Mouse (Mus musculus) hindbrain, embryonic 15.5 days (tissue): ENCODE measurements at regions not wholly inside any gene's neighbourhood (a gene's known extent, or its start where the extent isn't known, plus 50 kb on each side); places are given as distances from the start of the nearest gene placed in this dataset.
A peak's percentile ranks its signal among the peaks of the same experiment; 100 is the strongest.

ENCODE experiments used
- ATAC-seq: fragments of 200-750 bp; cut with Nextera tagmentation; 2 replicates; pipeline ENCODE4 v1.8.0; 2017; ENCODE audit warnings: low read depth, moderate number of reproducible peaks, moderate TSS enrichment; ENCODE audit not compliant: low FRiP score
- H3K27ac ChIP-seq: fragments of 300-500 bp; sonication (generic); replicated peaks from 2 replicates; pipeline ENCODE4 v1.5.1; 2015; ENCODE audit warnings: mild to moderate bottlenecking, inconsistent platforms
- H3K27me3 ChIP-seq: fragments of 300-500 bp; sonication (generic); 2 replicates; pipeline ENCODE4 v1.6.1; 2015; ENCODE audit warnings: control low read depth, inconsistent platforms
- H3K36me3 ChIP-seq: fragments of 300-500 bp; sonication (generic); 2 replicates; pipeline ENCODE4 v1.6.1; 2015; ENCODE audit warnings: control low read depth, inconsistent platforms
- H3K4me1 ChIP-seq: fragments of 300-500 bp; sonication (generic); replicated peaks from 2 replicates; pipeline ENCODE4 v1.6.1; 2015; ENCODE audit warnings: control low read depth, inconsistent platforms
- H3K4me2 ChIP-seq: fragments of 300-500 bp; sonication (generic); 2 replicates; pipeline ENCODE4 v1.6.1; 2015; ENCODE audit warnings: moderate library complexity, mild to moderate bottlenecking, inconsistent platforms
- H3K4me3 ChIP-seq: fragments of 300-500 bp; sonication (generic); 2 replicates; pipeline ENCODE4 v1.5.1; 2015; ENCODE audit warnings: mild to moderate bottlenecking, inconsistent platforms
- H3K9ac ChIP-seq: fragments of 300-500 bp; sonication (generic); 2 replicates; pipeline ENCODE4 v1.6.1; 2015; ENCODE audit warnings: inconsistent platforms
- H3K9me3 ChIP-seq: fragments of 300-500 bp; sonication (generic); 2 replicates; pipeline ENCODE4 v1.6.1; 2016; ENCODE audit warnings: control low read depth, inconsistent platforms
- WGBS: fragments of 180-500 bp; shearing (Covaris S2); methylation state at CpG from one replicate; pipeline ENCODE4 v1.1.7; 2015; 5-methylcytosine and 5-hydroxymethylcytosine counted together

DNA sequence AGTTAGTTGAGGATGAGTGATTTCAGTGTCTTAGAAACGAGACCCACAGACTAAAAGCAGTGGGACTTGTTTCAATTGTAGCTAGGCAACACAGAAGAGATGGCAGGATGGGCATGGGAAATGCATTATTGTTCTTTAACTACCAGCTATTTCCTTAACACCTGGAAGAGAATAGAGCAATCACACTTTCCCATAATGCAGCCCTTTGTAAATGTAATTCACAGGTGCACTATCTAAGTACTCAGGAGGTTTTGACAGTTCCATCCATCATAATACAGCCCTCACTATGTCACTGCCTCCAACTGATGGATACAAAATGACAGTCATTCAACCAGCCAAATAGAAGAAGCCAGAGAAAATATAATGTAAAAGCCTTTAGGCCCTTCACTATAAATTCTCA lies 697.3 kb downstream of the Prdm13 start:
- Histone ChIP-seq H3K36me3 (no peaks in the 10 kb centered on the region), H3K27me3 (no peaks in the 10 kb centered on the region), H3K4me1 (no peaks in the 10 kb centered on the region), H3K4me3 (no peak overlapping the region), H3K27ac (no peak overlapping the region), H3K9me3 (no peaks in the 10 kb centered on the region), H3K9ac (no peak overlapping the region), H3K4me2 (no peak overlapping the region)
- WGBS: 27% methylated on average over 1 of the region's 1 CpGs
- peak; percentile 59; the same call in 1 of the 2 replicates for ATAC-seq

- Histone ChIP-seq H3K4me3 (no peak overlapping the region), H3K4me2 (no peak overlapping the region), H3K9ac (no peak overlapping the region), H3K9me3 (no peaks in the 10 kb centered on the region), H3K27me3 (no peaks in the 10 kb centered on the region), H3K36me3 (no peaks in the 10 kb centered on the region), H3K4me1 (no peaks in the 10 kb centered on the region), H3K27ac (no peak overlapping the region)
- ATAC-seq: no peak
- 100% methylated on average over 1 of the region's 1 CpGs for WGBS
Measured at GRCm38 (mm10) chr4:20973428-20973827, 712.3 kb downstream of the Prdm13 start.

- Histone ChIP-seq H3K4me1 (no peaks in the 10 kb centered on the region), H3K9me3 (no peaks in the 10 kb centered on the region), H3K27ac (no peak overlapping the region), H3K4me3 (no peak overlapping the region), H3K9ac (no peak overlapping the region), H3K4me2 (no peak overlapping the region), H3K27me3 (no peaks in the 10 kb centered on the region), H3K36me3 (no peaks in the 10 kb centered on the region)
- no peak for ATAC-seq
- WGBS: 90% methylated on average over 7 of the region's 7 CpGs
Measured at GRCm38 (mm10) chr4:20972136-20972875, 713.5 kb downstream of the Prdm13 start.

GRCm38 (mm10) chr4:20949696-20950095 lies 736.1 kb downstream of the Prdm13 start:
- 63% methylated on average over 2 of the region's 2 CpGs for WGBS
- Histone ChIP-seq H3K4me2 (no peak overlapping the region), H3K27me3 (no peaks in the 10 kb centered on the region), H3K9me3 (no peaks in the 10 kb centered on the region), H3K36me3 (no peaks in the 10 kb centered on the region), H3K27ac (no peak overlapping the region), H3K4me3 (no peak overlapping the region), H3K9ac (no peak overlapping the region), H3K4me1 (no peaks in the 10 kb centered on the region)
- ATAC-seq: no peak
